Mouse (Mus musculus): ENCODE results near the gene Apbb2.
A peak's percentile ranks its signal among the peaks of the same experiment; 100 is the strongest.

The Apbb2 gene

GRCm38 (mm10) chr5:66600415-66600814, 18.2 kb downstream of the Apbb2 start:
- no peak for DNase-seq

DNA sequence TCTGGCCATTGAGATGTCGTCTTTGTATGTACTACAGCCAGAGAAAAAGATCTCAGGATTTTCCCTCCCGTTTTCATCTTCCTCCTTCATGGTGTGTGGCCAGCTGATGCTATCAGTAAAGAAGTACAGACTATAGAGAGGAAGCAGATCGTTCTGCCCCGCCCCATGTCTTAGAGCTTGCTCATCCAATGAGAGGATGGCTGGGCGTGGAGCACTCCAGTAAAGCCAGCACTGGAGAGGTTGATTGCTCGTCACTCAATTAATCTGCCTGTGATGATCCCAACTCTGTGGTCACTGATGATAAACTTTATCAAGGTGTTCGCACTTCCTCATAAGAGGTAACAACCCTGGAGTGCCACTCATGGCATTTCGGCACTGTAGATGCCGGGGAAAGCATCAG, 18.7 kb downstream of the Apbb2 start:
- no peak for DNase-seq

DNA sequence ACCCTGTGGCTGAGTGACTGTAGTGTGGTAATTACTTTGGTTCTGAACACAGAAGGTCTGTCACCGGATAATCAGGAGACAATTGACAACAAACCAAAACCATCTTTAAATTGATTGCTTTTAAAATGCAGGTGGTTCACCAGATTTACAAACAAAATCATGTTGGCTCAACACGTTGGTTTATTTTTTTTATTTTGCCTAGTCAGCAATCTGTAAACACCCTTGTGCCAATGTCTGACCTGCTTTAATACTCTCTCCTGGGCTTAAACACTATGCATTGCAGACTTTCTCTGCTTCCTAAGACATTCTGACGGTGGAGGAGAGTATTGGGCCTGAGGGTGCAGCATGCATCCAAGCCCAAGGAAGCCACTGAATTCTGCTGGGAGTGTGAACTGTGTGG, 22.3 kb downstream of the Apbb2 start:
- no peak for DNase-seq

DNA sequence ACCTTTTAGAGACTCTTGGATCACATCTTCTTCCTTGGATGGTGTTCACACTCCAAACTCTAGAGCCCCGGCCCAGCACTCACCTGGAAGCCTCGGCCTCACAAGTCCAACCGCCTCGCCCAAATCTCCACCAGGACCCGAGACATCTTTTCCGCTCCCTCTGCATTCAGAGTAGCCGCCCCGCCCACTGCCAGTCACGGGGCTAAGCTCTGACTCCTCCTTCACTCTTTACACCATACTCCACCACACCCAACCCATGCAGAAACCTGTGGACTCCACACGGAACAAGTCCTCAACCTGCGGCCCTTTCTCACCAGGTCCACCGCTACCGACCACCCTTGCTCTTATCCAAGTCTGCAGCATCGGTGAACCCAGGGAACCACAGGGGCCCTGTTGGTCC, 23.7 kb downstream of the Apbb2 start:
- no peak for DNase-seq

- no peak for DNase-seq
These were observed 32.3 kb downstream of the Apbb2 start for GRCm38 (mm10) chr5:66586236-66586745.

DNA sequence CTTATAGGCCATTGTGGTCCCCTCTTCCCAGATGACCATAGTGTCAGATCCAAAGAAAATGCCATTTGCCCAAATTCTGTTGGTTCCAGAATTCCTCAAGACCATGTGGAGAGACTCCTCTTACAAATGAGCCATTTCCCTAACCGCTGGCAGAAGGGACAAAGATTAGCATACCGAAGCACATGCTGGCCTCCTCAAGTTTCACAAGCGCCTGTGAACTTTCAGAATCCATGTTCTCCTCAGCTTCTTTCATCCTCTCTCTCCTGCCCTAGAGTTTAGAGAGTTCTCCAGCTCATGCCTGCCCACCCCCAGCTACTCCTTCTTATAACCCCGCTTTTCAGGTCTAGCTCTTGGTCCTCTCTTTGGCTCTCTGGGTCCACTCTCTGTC, 35.6 kb downstream of the Apbb2 start:
- no peak for DNase-seq

- DNase-seq, result no peak
These were observed 36.1 kb downstream of the Apbb2 start for GRCm38 (mm10) chr5:66582281-66583018.

DNA sequence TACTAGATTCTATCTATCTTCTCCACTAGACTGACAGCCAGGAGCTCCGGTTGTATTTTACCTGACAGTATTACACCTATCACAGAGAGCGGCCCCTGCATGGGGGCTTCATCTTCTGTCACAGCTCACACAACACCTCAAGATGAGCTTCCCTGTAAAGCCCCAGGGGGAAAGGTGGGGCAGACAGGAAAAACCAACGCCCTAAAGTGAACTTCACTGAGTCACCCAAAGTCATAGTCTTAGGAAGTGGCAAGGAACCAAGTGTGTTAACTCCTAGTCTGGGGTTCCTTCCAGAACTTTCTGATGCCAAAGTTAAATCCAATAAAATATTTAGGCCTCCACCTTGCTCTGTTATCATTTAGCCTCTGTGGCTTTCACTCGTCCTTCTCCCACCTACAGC, 39.5 kb downstream of the Apbb2 start:
- no peak for DNase-seq

DNA sequence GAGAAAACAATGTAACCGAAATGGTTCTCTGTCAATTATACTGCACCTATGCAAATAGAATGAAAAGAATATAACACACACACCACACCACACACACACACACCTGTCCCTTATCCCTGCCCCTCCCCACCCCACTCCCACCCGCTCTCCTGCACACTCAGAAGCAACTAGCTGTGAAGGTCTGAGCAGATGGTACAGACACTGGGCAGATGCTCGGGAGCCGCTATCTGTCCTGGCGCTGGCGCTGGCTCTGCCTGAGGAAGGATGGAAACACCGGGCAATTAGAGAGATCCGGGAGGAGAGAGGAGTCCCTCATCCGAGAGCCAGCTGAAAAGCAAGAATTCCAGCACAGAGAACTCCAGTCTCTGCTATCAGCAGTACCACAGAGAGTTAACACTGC, 42.3 kb downstream of the Apbb2 start:
- DNase-seq, result peak; percentile 58

GRCm38 (mm10) chr5:66575148-66575547, 43.4 kb downstream of the Apbb2 start:
- no peak for DNase-seq

DNA sequence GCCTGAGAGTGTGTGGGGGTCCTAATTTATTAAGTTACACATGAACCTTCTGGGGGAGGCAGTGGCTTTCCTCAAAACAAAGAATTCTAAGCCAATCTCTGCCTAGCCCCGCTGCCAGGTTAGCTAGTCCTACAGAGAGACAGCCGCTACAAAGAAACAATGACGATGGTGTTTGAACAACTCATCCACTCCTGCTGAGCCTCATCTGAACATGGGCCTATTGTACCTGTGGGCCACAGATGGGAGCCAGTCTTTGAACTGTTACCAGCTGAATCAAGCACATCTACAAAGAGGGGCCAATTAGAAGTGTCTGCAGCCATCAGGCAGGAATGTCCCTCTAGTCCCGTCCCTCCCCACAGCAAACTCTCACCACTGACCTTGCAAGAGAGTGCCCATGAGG, 45.3 kb downstream of the Apbb2 start:
- no peak for DNase-seq

GRCm38 (mm10) chr5:66572086-66572855, 46.3 kb downstream of the Apbb2 start:
- DNase-seq, result no peak

- DNase-seq, result no peak
These were observed 47.9 kb downstream of the Apbb2 start for GRCm38 (mm10) chr5:66570709-66571108.

- no peak for DNase-seq
These were observed 49.3 kb downstream of the Apbb2 start for GRCm38 (mm10) chr5:66569141-66569801.

DNA sequence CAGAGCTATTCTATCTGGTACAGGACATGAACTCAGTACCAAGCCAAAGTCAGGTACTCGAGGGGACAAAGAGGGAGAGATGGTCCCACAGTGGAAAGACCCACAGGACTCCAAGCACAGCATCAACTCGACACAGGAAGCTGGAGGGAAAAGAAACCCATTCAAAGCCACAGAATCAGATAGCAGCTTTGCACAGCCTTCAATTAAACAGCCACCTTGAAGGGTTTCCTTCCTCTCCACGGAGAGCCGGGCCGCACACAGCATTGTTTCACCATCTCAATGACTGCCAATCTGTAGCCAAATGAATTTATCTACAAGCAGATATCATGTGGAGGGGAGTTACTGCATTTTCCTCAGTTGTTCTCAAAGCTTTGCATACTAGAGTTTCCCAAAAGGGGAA, 50.6 kb downstream of the Apbb2 start:
- DNase-seq, result no peak

- no peak for DNase-seq
These were observed 51.2 kb downstream of the Apbb2 start for GRCm38 (mm10) chr5:66567424-66567823.

- no peak for DNase-seq
These were observed 58.9 kb downstream of the Apbb2 start for GRCm38 (mm10) chr5:66559591-66560175.

GRCm38 (mm10) chr5:66558094-66558493, 60.5 kb downstream of the Apbb2 start:
- no peak for DNase-seq

DNA sequence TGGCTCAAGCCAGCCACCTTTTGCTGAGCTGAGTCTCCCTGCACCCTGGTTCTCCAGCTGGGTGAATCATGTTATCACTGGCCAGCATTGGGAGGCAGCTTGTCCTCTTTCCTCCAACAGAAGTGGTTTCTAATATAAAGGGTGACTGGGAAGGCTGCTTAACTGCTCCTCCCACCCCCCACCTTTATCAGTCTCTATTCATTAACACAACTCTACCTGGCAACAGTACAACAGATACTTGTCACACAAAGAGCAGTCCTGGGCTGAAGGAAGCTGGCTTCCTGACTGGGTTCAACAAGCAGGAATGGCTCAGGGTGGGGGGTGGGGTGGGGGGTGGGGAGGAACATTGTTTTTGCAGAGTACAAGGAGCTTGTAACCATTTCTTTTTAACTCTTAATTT, 64.7 kb downstream of the Apbb2 start:
- no peak for DNase-seq

GRCm38 (mm10) chr5:66552246-66552645, 66.3 kb downstream of the Apbb2 start:
- no peak for DNase-seq

- DNase-seq, result no peak
These were observed 68.3 kb downstream of the Apbb2 start for GRCm38 (mm10) chr5:66550292-66550691.

DNA sequence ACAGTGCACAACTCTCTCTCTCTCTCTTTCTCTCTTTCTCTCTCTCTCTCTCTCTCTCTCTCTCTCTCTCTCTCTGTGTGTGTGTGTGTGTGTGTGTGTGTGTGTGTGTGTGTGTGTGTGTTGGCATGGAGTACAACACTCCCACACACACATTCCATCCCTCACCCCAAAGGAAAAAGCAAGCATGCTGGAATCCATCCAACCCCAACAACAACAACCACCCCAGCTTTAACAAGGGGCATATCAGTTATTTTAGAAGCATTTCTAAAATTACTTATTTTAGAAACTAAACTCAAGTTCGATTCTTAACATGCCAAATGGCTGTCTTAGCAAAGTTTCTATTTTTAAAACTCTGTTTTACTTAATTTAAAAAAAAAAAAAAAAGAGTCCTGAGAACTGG, 68.9 kb downstream of the Apbb2 start:
- DNase-seq, result no peak

DNA sequence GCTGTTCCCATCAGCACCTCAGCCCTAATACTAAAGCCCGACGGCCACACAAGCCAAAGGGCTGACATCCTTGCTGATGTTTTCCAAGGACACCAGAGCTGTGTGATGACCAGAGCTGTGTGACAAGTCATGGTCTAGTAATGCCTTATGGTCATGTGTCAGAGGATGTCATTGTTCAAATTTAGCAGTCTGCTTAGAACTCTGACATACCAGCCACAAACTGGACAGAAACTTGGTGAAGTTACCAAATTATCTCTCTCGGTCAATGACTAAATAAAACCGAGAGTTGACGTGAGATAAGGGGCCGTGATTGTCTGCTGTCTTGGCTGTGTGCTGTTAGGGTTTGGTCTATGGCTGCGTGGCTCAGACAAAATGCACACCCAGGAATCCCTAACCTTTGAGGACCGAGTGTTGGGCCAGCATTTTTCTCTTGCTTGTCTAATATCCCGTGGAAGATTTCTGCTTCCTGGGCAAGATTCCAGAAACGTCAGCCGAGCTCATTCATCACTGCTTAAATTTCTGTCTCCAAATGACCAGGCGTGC, 71.5 kb downstream of the Apbb2 start:
- no peak for DNase-seq

Measured in retina, postnatal 1 day (tissue).